Mouse (Mus musculus) embryo, embryonic 11.5 days (tissue): Measurements from ENCODE around the gene Pmm1.

Experiments used
- DNase-seq: peaks from one replicate; pipeline ENCODE4 v3.0.0-alpha.2; 2012; ENCODE audit warnings: low read depth, low spot score

Gene Pmm1

GRCm38 (mm10) chr15:81956457-81956856, 4.3 kb downstream of the Pmm1 start:
- DNase-seq: no peak

GRCm38 (mm10) chr15:81955414-81955813, 5.3 kb downstream of the Pmm1 start:
- DNase-seq: no peak

DNA sequence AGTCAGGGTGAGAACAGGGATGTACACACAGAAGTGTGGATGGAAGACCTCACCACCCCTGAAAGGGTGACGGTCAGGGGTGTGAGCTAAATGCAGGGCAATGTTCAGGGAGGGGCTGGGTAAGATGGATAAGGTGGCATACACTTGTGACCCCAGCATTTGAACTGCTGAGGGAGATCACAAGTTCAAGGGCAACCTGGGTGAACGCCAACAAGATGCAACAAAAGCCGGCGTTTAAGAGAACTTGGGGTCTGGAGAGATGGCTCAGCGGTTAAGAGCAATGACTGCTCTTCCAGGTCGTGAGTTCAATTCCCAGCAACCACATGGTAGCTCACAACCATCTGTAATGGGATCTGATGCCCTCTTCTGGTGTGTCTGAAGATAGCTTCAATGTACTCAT, 6.0 kb downstream of the Pmm1 start:
- no peak for DNase-seq

- no peak for DNase-seq
Measured at GRCm38 (mm10) chr15:81954151-81954583, 6.6 kb downstream of the Pmm1 start.

DNA sequence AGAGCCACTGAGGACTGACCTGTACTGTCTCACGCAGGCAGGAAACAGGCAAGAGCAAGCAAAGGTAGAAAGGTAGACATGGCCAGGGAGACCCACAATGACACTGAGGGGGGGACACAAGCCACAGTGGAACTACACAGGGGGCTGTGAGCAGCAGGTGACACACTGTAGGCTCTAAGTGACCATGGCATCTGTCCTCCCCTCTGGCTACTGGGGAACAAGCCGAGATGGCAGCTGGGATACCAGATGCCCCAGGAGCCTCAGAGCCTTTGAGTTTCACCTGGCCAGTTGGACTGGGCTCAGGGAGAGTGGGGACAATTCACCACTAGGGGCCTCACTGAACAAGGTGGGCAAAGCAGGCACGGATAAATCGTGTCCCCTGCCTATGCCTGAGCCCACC, 8.4 kb downstream of the Pmm1 start:
- DNase-seq: no peak

DNA sequence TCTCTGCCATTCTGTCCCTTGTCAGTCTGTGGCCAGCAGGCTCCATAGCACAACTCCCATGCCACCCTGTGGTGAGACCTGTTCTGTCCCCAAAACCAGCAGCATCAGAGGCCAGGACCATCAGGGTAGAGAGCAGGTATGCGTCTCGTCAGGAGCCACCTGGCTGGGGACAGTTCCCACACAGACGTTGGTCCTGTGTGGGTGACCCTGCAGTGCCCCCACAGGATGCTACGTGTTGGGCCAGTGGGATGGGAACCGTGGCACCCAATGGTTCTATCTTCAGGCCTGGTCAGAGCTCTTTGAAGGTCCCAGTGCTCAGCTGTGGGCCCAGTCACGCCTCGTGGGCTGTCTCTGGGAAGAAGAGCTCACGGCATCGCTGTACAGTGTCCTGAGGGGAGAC, 9.6 kb downstream of the Pmm1 start:
- DNase-seq: no peak

GRCm38 (mm10) chr15:81950716-81951115, 10.0 kb downstream of the Pmm1 start:
- no peak for DNase-seq

GRCm38 (mm10) chr15:81949476-81950131, 11.1 kb downstream of the Pmm1 start:
- no peak for DNase-seq

DNA sequence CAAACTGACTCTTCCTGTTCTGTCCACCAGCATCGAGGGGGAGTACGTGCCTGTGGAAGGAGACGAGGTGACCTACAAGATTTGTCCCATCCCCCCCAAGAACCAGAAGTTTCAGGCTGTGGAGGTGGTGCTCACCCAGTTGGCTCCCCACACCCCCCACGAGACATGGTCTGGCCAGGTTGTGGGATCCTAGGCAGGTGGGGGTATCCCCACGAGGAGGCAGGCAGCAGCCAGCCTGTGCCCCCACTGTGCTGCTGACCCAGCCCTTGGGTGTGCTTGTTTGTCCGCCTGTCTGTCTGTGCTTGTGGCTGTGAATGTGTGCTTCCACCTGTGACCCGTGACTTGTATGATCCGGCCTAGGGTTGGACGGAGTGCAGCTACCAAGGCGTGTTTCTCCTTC, 11.7 kb downstream of the Pmm1 start:
- DNase-seq: no peak

DNA sequence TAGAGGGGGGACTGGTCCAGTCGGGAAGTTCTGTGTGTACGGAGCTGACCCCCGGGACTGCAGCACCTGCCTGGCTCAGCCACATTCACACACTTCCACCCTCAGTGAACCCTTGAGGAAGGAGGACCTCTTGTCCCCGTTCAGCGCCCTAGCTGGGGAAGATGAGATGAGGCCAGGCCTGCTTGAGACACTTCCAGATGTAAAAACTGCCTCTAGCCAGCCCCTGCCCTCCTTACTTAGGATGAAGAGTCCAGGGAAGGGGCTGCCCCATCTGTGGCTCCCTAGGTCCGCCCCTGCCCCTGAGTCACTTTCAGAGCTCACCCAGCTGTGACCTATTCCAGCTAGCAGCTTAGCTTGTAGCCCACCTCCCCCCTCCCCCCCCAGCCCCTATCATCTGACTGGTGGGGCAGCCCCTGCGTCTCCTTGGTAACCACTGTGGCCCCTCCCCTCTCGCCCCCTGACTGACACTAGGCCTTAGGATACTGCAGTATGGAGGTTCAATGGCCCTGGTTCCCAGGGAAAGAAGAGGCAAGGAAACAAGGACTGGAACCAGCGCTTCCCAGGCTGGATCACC, 17.5 kb downstream of the Pmm1 start:
- DNase-seq: peak; percentile 32

DNA sequence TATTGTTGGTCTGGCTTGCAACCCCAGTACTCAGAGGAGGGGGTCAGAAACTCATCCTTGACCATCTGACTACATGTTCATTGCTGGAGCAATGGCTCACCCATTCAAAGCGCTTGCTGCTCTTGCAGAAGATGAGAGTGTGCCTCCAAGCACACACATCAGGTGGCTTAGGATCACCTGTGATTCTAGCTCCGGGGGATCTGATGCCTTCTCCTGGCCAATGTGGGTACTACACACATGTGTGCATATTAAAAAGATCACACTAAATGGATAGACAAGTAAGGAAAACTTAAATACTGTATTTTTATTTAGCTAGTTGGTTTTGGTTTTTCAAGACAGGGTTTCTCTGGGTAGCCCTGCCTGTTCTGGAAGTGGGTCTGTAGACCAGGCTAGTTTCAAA, 19.7 kb downstream of the Pmm1 start:
- no peak for DNase-seq

GRCm38 (mm10) chr15:81940219-81940618, 20.5 kb downstream of the Pmm1 start:
- DNase-seq: no peak

DNA sequence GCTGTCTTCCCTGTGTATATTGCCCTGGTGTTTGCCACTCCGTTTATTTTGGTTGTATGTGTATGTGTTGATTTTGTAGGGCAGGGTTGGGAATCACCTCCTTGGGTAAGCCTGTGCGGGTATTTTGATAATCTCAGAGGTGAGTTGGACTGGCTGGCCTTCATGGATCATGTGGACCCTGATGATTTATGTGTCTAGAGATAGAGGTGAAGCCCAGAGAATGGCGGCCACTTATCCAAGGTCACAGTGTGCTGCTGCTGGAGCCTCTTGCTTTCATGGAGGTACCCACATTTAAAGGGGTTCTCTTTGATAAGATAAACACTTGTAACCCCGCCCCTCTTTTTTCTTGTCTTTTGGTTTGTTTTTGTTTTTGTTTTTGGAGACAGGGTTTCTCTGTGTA, 21.0 kb downstream of the Pmm1 start:
- no peak for DNase-seq

DNA sequence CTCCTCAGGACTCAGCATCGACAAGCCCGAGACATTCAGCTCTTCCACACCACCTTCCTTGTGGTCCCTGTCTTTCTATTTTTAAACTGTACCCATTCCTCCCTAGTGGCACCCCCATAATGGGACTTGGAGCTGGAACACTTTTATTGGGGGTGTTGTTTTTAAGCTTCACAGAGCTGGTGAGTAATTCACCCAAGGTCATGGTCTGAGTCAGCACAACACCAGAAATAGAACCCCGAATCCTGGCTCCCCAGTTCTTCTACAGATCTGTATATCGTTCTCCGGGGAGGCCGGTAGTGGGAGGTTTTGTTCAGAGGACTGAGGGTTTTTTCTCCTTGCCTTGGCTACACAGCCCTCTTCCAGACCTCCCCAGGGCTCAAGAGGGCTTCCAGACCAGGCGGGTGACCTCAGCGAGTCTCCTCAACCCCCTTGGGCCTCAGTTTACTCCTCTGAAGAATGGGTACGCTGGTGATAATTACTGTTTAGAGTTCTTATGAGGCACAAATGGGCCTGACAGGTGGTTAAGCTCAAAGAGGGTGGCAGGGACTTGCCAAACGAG, 21.5 kb downstream of the Pmm1 start:
- no peak for DNase-seq

GRCm38 (mm10) chr15:81938246-81938645, 22.5 kb downstream of the Pmm1 start:
- no peak for DNase-seq

DNA sequence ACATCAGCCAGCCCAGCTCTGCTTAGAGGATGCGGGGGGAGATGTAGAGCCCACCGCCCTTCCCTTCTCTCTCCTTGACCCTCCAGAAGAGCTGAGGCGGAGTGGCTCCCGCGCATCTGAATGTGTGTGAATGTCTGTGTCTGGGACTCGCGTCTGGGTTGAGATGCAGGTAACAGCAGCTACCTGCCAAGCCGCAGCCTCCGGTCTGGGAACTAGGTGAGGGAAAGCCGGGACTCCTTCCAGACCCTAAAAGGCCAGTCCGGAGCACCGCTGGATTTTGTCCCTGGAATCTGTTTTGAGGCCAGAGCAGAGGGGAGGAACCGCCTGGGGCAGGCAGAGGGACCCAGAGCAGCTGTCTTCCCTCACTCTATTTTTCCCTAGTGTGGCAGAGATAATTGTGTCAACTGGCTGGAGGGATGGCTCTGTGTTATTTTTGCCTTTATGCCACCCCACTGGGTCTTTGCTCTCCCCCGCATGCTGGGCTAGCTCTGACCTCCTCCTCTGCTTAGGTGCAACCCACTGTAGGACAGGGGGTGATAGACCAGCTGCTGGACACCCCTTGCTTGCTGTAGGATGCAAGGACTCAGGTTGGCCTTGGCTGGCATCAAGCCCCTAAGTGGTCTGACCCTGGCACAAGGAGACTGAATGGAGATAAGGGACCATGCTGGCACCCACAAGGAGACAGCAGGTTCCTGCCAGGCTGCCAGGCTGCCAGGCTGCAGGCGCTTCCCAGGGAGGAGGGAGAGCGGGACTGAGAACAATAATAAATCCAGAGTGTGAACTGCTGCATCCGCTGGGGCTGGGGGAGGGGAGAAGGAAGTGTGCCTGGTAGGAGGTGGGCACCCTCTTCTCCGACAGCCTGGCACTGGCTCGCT, 23.4 kb downstream of the Pmm1 start:
- DNase-seq: no peak

DNA sequence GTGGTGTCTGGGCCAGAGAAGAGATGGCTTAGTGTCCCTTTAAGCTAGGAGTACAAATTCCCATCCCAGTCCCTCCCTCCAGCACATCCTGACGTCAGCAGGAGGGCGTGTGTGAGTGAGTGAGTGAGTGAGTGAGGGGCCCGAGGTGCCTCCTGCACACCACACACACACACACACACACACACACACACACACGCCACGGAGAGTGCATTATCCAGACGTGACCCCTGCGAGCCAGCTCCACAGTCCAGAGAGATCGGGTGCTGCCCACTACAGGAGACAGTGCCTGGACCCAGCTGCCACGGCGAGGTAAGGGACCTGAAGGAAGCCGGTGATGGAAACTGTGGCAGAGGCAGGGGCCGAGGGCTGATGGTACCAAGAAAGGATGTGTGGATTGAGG, 24.1 kb downstream of the Pmm1 start, which contains the start of gene Csdc2:
Gene Csdc2 (plus strand): TSS at position 81 of the 400 bp plus-strand sequence.
- DNase-seq: peak; percentile 41

DNA sequence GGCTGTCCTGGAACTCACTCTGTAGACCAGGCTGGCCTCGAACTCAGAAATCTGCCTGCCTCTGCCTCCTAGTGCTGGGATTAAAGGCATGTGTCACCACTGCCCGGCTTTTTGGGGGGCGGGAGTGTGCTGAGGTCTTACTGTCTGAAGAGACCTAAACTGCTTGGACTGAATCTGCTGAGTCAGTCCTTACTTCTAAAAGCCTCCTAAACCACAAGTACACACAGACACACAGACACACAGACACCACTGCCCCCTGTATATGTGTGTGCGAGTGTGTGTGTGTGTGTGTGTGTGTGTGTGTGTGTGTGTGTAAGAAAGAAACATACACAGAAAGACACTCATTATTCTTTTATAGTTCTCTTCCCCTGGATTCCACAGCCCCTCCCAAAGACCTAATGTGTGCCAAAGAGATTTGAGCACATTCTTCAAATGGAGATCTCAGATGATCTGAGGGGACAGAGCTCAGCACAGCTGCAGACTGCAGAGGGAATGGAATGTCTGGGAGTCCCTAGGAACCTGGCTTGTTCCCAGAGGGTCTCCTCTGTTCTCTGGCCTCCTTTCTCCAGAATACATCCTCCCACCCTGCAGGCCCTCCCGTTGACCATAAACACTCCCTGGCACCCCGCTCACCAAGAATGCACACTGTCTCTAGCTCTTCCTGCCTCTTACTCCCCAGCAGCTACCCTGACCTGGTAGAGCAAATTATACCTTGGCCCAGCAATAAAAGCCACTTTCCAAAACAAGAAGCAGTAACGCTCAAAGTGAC, 24.7 kb downstream of the Pmm1 start:
- no peak for DNase-seq

GRCm38 (mm10) chr15:81933986-81934385, 26.7 kb downstream of the Pmm1 start:
- no peak for DNase-seq

DNA sequence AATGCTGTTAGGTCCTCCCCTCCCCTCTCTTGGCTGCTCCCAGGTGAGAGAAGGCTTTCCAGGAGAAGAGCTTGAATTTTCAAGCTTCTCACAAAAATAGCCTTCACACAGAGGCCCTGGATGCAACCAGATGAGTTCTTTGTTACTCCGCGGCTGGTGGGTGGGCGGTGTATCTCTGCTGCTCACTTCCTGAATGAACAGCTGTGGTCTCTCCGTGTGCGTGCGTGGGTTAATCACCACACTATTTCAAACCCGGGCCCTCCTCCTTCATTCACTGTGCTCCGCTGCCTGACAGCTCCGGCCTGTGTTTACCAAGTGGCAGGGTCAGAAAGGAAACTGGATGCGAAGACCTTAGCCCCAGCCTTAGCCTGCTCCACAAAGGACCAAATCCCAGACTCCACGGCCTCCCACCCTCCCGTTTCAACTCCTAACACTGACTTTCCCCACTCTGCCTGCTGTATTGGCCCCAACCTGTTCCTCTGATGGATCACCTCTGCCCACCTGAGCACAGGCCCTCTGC, 27.7 kb downstream of the Pmm1 start:
- DNase-seq: no peak

DNA sequence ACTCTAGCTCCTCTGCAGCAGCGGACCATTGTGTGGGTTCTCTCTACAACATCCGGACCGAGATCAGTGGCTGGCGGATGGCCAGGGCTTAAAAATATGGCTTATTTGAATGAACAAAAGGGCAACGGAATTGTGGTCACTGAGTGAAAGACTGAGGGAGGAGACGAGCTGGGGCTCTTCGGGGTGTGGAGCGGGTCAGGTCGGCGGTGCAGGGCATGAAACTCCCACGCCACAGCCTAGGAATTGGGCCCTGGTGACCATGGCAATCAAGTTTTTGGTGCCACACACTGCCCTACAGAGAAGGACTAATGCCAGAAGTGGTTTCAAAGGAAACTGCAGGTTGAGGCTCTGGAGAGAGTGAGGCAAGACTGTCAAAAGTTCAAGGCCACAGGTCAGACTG, 32.5 kb downstream of the Pmm1 start:
- no peak for DNase-seq
